Mouse (Mus musculus) CH12.LX (cell line): ENCODE measurements around the gene Dhx37.

Experiments used
- BHLHE40 ChIP-seq: IDR thresholded peaks from 2 replicates; pipeline ENCODE4 v1.6.1; 2011; ENCODE audit warnings: mild to moderate bottlenecking, low read depth, low read length, improper control_type of control experiment
- CHD2 ChIP-seq: IDR thresholded peaks from 2 replicates; pipeline ENCODE4 v1.6.1; 2011; ENCODE audit warnings: low read length, improper control_type of control experiment
- CTCF ChIP-seq, 2 experiments: IDR thresholded peaks in 1 of 2; conservative IDR thresholded peaks in 1 of 2; 2 replicates each; pipeline ENCODE4 v1.5.1; 2011 to 2012; ENCODE audit warnings: low read depth in 2 of 2, low read length in 2 of 2, improper control_type of control experiment in 1 of 2, inconsistent platforms in 1 of 2, mild to moderate bottlenecking in 1 of 2, moderate library complexity in 1 of 2
- E2F4 ChIP-seq: IDR thresholded peaks from 2 replicates; pipeline ENCODE4 v1.6.1; 2011; ENCODE audit warnings: low read depth, low read length, improper control_type of control experiment; ENCODE audit not compliant: insufficient replicate concordance
- GABPA ChIP-seq: IDR thresholded peaks from 2 replicates; pipeline ENCODE4 v1.6.1; 2012; ENCODE audit warnings: low read depth, low read length, improper control_type of control experiment, inconsistent platforms; ENCODE audit not compliant: insufficient replicate concordance
- MAX ChIP-seq: IDR thresholded peaks from 2 replicates; pipeline ENCODE4 v1.6.1; 2011; ENCODE audit warnings: low read length, improper control_type of control experiment
- MEF2A ChIP-seq: IDR thresholded peaks from 2 replicates; pipeline ENCODE4 v1.6.1; 2014; ENCODE audit warnings: low read depth, mild to moderate bottlenecking, inconsistent platforms, low read length, improper control_type of control experiment, borderline replicate concordance
- NRF1 ChIP-seq: IDR thresholded peaks from 2 replicates; pipeline ENCODE4 v1.6.1; 2014; ENCODE audit warnings: low read depth, mild to moderate bottlenecking, inconsistent platforms, low read length, improper control_type of control experiment, moderate library complexity
- POLR2A ChIP-seq: IDR thresholded peaks from 2 replicates; pipeline ENCODE4 v1.6.1; 2011; ENCODE audit warnings: low read depth, mild to moderate bottlenecking, improper control_type of control experiment, low read length
- RAD21 ChIP-seq: IDR thresholded peaks from 2 replicates; pipeline ENCODE4 v1.6.1; 2011; ENCODE audit warnings: low read depth, mild to moderate bottlenecking, low read length, improper control_type of control experiment, moderate library complexity
- USF1 ChIP-seq: IDR thresholded peaks from 2 replicates; pipeline ENCODE4 v1.6.1; 2014; ENCODE audit warnings: low read depth, mild to moderate bottlenecking, inconsistent platforms, low read length, improper control_type of control experiment

DNA sequence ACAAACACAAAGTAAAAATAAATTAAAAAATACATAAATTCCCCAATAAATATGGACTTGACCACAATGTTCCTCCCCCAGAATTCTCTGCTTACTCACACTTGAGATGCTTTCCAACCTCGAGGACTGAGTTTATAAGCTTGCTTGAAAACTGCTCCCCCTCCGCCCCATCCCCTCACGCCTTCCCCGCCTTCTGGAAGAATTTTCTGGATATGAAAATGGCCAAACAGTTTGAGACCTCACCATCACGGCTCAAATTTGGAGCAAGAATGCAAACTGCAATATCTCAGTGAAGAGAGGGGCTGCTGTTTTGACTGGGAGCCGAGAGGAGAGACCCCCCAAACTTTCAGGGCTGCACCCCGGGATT, 29.4 kb downstream of the Dhx37 start:
- no peak for TF ChIP-seq MEF2A
- TF ChIP-seq CTCF (conservative IDR thresholded peaks at IDR 0.05 in 1 of 2, IDR thresholded peaks at IDR 0.05 in 1 of 2; ENCODE audit: low read depth in 2 of 2, low read length in 2 of 2) = no peak
- no peak for TF ChIP-seq NRF1
- no peak for TF ChIP-seq BHLHE40
- TF ChIP-seq MAX = no peak
- no peak for TF ChIP-seq POLR2A
- TF ChIP-seq RAD21 = no peak
- TF ChIP-seq USF1 = no peak
- no peak for TF ChIP-seq E2F4
- no peak for TF ChIP-seq GABPA
- TF ChIP-seq CHD2 = no peak
